Mouse (Mus musculus) hindbrain, embryonic 15.5 days (tissue): Measurements from ENCODE around the gene Ppcs. TPM values are rescaled to one million over a fixed set of nuclear protein-coding genes. Genes with fewer than 3 reads are reported as not detected.

Experiments used
- ATAC-seq: fragments of 200-750 bp; cut with Nextera tagmentation; 2 replicates; pipeline ENCODE4 v1.8.0; 2017; ENCODE audit warnings: low read depth, moderate number of reproducible peaks, moderate TSS enrichment; ENCODE audit not compliant: low FRiP score
- H3K27ac ChIP-seq: fragments of 300-500 bp; sonication (generic); replicated peaks from 2 replicates; pipeline ENCODE4 v1.5.1; 2015; ENCODE audit warnings: mild to moderate bottlenecking, inconsistent platforms
- H3K27me3 ChIP-seq: fragments of 300-500 bp; sonication (generic); 2 replicates; pipeline ENCODE4 v1.6.1; 2015; ENCODE audit warnings: control low read depth, inconsistent platforms
- H3K36me3 ChIP-seq: fragments of 300-500 bp; sonication (generic); 2 replicates; pipeline ENCODE4 v1.6.1; 2015; ENCODE audit warnings: control low read depth, inconsistent platforms
- H3K4me1 ChIP-seq: fragments of 300-500 bp; sonication (generic); replicated peaks from 2 replicates; pipeline ENCODE4 v1.6.1; 2015; ENCODE audit warnings: control low read depth, inconsistent platforms
- H3K4me2 ChIP-seq: fragments of 300-500 bp; sonication (generic); 2 replicates; pipeline ENCODE4 v1.6.1; 2015; ENCODE audit warnings: moderate library complexity, mild to moderate bottlenecking, inconsistent platforms
- H3K4me3 ChIP-seq: fragments of 300-500 bp; sonication (generic); 2 replicates; pipeline ENCODE4 v1.5.1; 2015; ENCODE audit warnings: mild to moderate bottlenecking, inconsistent platforms
- H3K9ac ChIP-seq: fragments of 300-500 bp; sonication (generic); 2 replicates; pipeline ENCODE4 v1.6.1; 2015; ENCODE audit warnings: inconsistent platforms
- H3K9me3 ChIP-seq: fragments of 300-500 bp; sonication (generic); 2 replicates; pipeline ENCODE4 v1.6.1; 2016; ENCODE audit warnings: control low read depth, inconsistent platforms
- WGBS: fragments of 180-500 bp; shearing (Covaris S2); methylation state at CpG from one replicate; pipeline ENCODE4 v1.1.7; 2015; 5-methylcytosine and 5-hydroxymethylcytosine counted together
- polyA plus RNA-seq: library from polyadenylated mRNA; unstranded; fragments of >200 nt; fragmentation: Nextera tagmentation; extraction: Ambion mirVana; gene quantifications from 2 replicates; pipeline ENCODE4 v1.2.1, GENCODE M21; 2015

Ppcs gene
- polyA plus RNA-seq, 1 experiment from 2014 or later = 20.8 TPM

DNA sequence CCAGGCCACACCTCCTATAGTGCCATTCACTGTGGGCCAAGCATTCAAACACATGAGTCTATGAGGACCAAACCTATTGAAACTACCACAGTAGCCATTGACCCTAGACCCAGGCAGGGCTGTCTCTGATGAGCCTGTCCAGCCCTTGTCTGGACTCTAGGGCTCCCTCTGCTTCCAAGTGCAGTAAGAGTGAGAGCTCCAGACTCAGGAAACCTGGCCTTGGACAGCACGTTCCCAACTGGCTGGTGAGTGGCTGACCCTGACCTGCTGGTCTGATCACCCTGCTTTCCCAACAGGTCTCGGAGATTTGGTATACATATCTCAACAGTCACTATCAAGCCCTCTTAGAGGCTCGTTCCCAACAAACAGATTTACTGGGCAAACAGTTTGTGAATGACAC, 25.6 kb upstream of the Ppcs start:
- H3K4me3 ChIP-seq = no peak overlapping the region
- ATAC-seq = no peak
- H3K4me2 ChIP-seq = no peak overlapping the region
- H3K27me3 ChIP-seq = no peaks in the 10 kb centered on the region
- H3K4me1 ChIP-seq = 0 out of 2 replicates have a peak, but pooled peaks cover under 1% of the 10 kb centered on the region
- 81% methylated on average over 3 of the region's 3 CpGs for WGBS
- H3K9me3 ChIP-seq = no peaks in the 10 kb centered on the region
- H3K9ac ChIP-seq = no peak overlapping the region
- H3K27ac ChIP-seq = no peak overlapping the region
- H3K36me3 ChIP-seq = no peaks in the 10 kb centered on the region

GRCm38 (mm10) chr4:119447261-119447660, 25.0 kb upstream of the Ppcs start:
- H3K4me2 ChIP-seq = no peak overlapping the region
- no peaks in the 10 kb centered on the region for H3K27me3 ChIP-seq
- H3K4me1 ChIP-seq = no peaks in the 10 kb centered on the region
- H3K9me3 ChIP-seq = no peaks in the 10 kb centered on the region
- H3K36me3 ChIP-seq = no peaks in the 10 kb centered on the region
- H3K4me3 ChIP-seq = no peak overlapping the region
- no peak for ATAC-seq
- H3K9ac ChIP-seq = no peak overlapping the region
- H3K27ac ChIP-seq = no peak overlapping the region
- WGBS = 92% methylated on average over 6 of the region's 6 CpGs

DNA sequence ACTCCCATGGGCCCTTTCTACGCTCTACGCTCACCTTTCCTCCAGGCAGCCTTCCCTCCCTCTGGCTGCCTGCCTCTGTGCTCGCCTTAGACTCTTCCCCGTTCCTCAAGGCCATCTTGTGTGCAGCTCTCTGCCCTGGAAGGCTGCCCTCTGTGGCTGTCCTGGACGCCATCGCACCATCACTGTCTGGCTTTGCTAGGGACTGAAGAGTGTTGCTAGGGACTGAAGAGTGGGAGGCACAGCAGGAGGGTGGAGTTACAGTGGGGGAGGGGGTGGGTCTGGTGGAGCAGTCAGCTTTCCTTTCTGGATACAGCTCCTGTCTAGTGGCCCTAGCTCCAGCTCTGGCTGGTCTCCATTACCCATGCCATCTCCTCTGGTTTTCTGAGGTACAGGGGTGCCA, 20.3 kb upstream of the Ppcs start:
- H3K4me2 ChIP-seq = no peak overlapping the region
- ATAC-seq = no peak
- H3K27me3 ChIP-seq = no peaks in the 10 kb centered on the region
- H3K9me3 ChIP-seq = no peaks in the 10 kb centered on the region
- no peak overlapping the region for H3K9ac ChIP-seq
- H3K27ac ChIP-seq = no peak overlapping the region
- H3K4me3 ChIP-seq = no peak overlapping the region
- H3K36me3 ChIP-seq = no peaks in the 10 kb centered on the region
- no peaks in the 10 kb centered on the region for H3K4me1 ChIP-seq
- WGBS = 47% methylated on average over 6 of the region's 6 CpGs

GRCm38 (mm10) chr4:119441836-119442235, 19.6 kb upstream of the Ppcs start:
- no peak overlapping the region for H3K9ac ChIP-seq
- H3K9me3 ChIP-seq = no peaks in the 10 kb centered on the region
- H3K4me1 ChIP-seq = no peaks in the 10 kb centered on the region
- no peaks in the 10 kb centered on the region for H3K27me3 ChIP-seq
- no peak overlapping the region for H3K27ac ChIP-seq
- H3K4me3 ChIP-seq = no peak overlapping the region
- H3K4me2 ChIP-seq = no peak overlapping the region
- WGBS = 95% methylated on average over 4 of the region's 4 CpGs
- no peaks in the 10 kb centered on the region for H3K36me3 ChIP-seq
- no peak for ATAC-seq

DNA sequence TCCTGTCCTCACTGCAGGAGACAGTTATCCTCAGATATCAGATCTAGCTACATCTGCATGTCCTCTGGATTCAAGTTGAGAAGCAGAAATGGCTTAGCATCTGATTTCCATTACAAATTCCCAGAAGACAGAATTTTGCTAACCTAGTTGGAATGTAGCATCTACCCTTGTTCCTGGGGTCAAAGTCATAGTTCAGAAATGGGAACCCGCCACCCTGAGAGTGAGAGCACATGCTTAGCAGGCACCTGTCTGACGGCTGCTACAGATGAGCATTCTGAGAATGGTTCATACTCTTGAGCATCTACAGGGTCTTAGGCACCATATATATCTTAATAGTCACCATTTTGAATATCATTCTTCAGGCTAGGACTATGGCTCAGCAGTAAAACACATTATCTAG, 15.7 kb upstream of the Ppcs start:
- 88% methylated on average over 2 of the region's 2 CpGs for WGBS
- no peak for ATAC-seq
- no peaks in the 10 kb centered on the region for H3K4me1 ChIP-seq
- H3K27ac ChIP-seq = no peak overlapping the region
- no peak overlapping the region for H3K4me3 ChIP-seq
- H3K36me3 ChIP-seq = no peaks in the 10 kb centered on the region
- H3K9me3 ChIP-seq = peaks cover 7% of the 10 kb centered on the region; the same call in 1 of the 2 replicates
- H3K9ac ChIP-seq = no peak overlapping the region
- 0 out of 2 replicates have a peak, but pooled peaks cover 2% of the 10 kb centered on the region for H3K27me3 ChIP-seq
- H3K4me2 ChIP-seq = no peak overlapping the region

DNA sequence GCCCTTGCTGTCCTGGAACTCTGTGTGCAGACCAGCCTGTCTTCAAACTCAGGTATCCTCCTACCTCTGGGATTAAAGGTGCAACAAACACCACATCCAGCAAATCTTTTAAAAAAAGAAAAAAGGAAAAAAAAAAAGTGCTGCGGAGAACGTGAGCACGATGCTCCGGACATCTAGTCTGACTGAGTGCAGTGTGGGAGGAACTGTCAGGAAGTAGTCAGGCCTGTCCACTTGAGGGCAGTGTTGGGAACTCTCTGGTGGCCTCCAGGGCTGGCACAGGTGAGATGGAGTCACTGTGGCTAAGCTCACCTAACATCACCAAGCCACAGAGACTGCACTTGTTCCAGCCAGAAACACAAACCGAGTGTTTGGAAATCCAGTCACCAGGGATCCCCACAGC, 8.5 kb upstream of the Ppcs start:
- Histone ChIP-seq H3K27me3 (0 out of 2 replicates have a peak, but pooled peaks cover 2% of the 10 kb centered on the region), H3K4me2 (no peak overlapping the region), H3K4me3 (no peak overlapping the region), H3K9ac (no peak overlapping the region), H3K36me3 (no peaks in the 10 kb centered on the region), H3K9me3 (peaks cover under 1% of the 10 kb centered on the region; the same call in 1 of the 2 replicates), H3K4me1 (no peaks in the 10 kb centered on the region), H3K27ac (no peak overlapping the region)
- ATAC-seq = peak; percentile 59; the same call in 1 of the 2 replicates
- 36% methylated on average over 5 of the region's 5 CpGs for WGBS

DNA sequence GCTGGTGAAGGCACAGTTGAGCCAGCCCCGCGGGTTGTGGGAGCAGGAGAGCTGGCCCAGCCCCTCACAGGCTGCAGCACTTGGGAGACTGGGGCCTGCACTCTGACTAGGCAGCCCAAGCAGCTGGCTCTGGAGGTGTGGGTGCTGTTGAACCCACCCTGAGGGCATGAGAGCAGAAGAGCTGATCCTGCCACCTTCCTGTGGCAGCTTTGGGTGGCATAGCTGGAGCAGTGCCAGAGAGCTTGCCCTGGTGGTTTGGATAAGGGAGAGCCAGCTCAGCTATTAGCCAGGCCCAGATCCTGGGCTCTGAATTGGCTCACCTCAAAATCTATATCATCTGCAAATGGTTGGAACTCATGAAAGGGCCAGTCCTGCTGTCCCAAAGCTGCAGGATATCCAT, 5.5 kb upstream of the Ppcs start:
- WGBS = 53% methylated on average over 2 of the region's 2 CpGs

GRCm38 (mm10) chr4:119425601-119426000, 3.4 kb upstream of the Ppcs start:
- Histone ChIP-seq H3K27ac (no peak overlapping the region), H3K4me1 (peaks cover 21% of the 10 kb centered on the region), H3K36me3 (no peaks in the 10 kb centered on the region), H3K27me3 (no peaks in the 10 kb centered on the region), H3K4me3 (no peak overlapping the region), H3K9ac (no peak overlapping the region), H3K4me2 (no peak overlapping the region), H3K9me3 (no peaks in the 10 kb centered on the region)
- 56% methylated on average over 2 of the region's 2 CpGs for WGBS
- ATAC-seq = no peak

More for the DNA sequence above, 5.5 kb upstream of the Ppcs start:
- Histone ChIP-seq H3K4me2 (no peak overlapping the region), H3K9me3 (no peaks in the 10 kb centered on the region), H3K9ac (no peak overlapping the region), H3K27ac (no peak overlapping the region), H3K4me3 (no peak overlapping the region), H3K36me3 (no peaks in the 10 kb centered on the region), H3K27me3 (no peaks in the 10 kb centered on the region), H3K4me1 (peaks cover 9% of the 10 kb centered on the region)
- ATAC-seq = no peak

DNA sequence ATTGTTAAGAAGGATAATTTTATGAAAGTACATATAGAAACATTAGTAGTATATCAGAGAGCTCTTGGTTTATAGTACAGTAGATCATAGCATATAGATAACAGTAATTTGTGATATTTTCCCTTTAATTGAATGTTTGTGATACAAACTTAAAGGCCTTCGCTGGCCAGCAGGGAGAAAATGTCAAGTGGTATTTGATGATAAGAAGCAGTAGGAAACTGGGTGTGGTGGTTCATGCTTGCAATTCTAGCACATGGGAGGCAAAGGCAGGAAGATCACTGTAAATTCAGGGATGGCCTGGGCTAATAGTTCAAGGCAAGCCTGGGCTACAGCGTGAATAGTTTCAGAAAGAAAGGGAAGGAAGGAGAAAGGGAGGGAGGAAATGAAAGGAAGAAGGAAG, 2.9 kb upstream of the Ppcs start:
- Histone ChIP-seq H3K9ac (no peak overlapping the region), H3K4me2 (no peak overlapping the region), H3K9me3 (no peaks in the 10 kb centered on the region), H3K27ac (no peak overlapping the region), H3K36me3 (no peaks in the 10 kb centered on the region), H3K27me3 (no peaks in the 10 kb centered on the region), H3K4me1 (peaks cover 22% of the 10 kb centered on the region), H3K4me3 (no peak overlapping the region)
- WGBS = 98% methylated on average over 2 of the region's 2 CpGs
- no peak for ATAC-seq

DNA sequence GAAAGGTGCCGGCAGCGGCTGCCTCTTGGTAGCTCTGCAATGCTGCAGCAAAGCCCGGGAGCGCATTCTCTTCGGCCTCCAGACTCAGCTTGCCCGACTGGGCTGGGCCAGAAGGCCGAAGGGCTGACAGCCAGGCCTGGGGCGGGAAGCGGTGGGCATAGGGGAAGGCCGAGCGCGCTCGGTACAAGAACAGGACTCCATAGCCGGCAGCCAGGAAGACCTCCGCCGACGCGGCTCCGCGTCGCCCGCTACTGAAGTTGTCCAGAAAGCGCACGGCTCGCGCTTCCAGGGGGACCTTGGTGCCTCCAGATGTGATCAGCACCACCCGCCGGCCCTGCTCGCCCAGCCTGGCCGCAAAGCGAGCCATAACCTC, 313 bp downstream of the Ppcs start:
- H3K9me3 ChIP-seq = no peaks in the 10 kb centered on the region
- H3K4me3 ChIP-seq = peak overlapping the region; percentile 71
- peak overlapping the region; percentile 73 for H3K9ac ChIP-seq
- no peaks in the 10 kb centered on the region for H3K36me3 ChIP-seq
- peak overlapping the region; percentile 87 for H3K4me2 ChIP-seq
- H3K27ac ChIP-seq = peak overlapping the region; percentile 94
- no peaks in the 10 kb centered on the region for H3K27me3 ChIP-seq
- peak; percentile 73; the same call in 1 of the 2 replicates for ATAC-seq
- H3K4me1 ChIP-seq = peaks cover 22% of the 10 kb centered on the region
- under 1% methylated on average over 31 of the region's 31 CpGs for WGBS

GRCm38 (mm10) chr4:119421191-119421590, 1.0 kb downstream of the Ppcs start:
- no peaks in the 10 kb centered on the region for H3K36me3 ChIP-seq
- H3K4me3 ChIP-seq = peak overlapping the region; percentile 71
- H3K9me3 ChIP-seq = no peaks in the 10 kb centered on the region
- H3K4me2 ChIP-seq = peak overlapping the region; percentile 87
- H3K27ac ChIP-seq = peak overlapping the region; percentile 94; the same call in 1 of the 2 replicates
- peaks cover 22% of the 10 kb centered on the region for H3K4me1 ChIP-seq
- 53% methylated on average over 3 of the region's 3 CpGs for WGBS
- ATAC-seq = no peak
- H3K9ac ChIP-seq = peak overlapping the region; percentile 73
- H3K27me3 ChIP-seq = no peaks in the 10 kb centered on the region

- no peaks in the 10 kb centered on the region for H3K36me3 ChIP-seq
- H3K4me3 ChIP-seq = no peak overlapping the region
- H3K27ac ChIP-seq = no peak overlapping the region
- no peak overlapping the region for H3K9ac ChIP-seq
- H3K27me3 ChIP-seq = no peaks in the 10 kb centered on the region
- 89% methylated on average over 3 of the region's 3 CpGs for WGBS
- peaks cover 29% of the 10 kb centered on the region for H3K4me1 ChIP-seq
- H3K4me2 ChIP-seq = no peak overlapping the region
- ATAC-seq = no peak
- H3K9me3 ChIP-seq = no peaks in the 10 kb centered on the region
These were observed 4.3 kb downstream of the Ppcs start for GRCm38 (mm10) chr4:119417894-119418293.

GRCm38 (mm10) chr4:119417270-119417669, 5.0 kb downstream of the Ppcs start:
- Histone ChIP-seq H3K4me2 (no peak overlapping the region), H3K9ac (no peak overlapping the region), H3K36me3 (no peaks in the 10 kb centered on the region), H3K9me3 (no peaks in the 10 kb centered on the region), H3K4me3 (no peak overlapping the region), H3K27ac (no peak overlapping the region), H3K27me3 (no peaks in the 10 kb centered on the region), H3K4me1 (peaks cover 32% of the 10 kb centered on the region)
- ATAC-seq = no peak
- 89% methylated on average over 3 of the region's 3 CpGs for WGBS
